Mouse (Mus musculus) frontal cortex, postnatal 10 days (tissue): Measurements from ENCODE around the gene Cacna1e.

Source experiments
- DNase-seq, 2 experiments: peaks; one replicate each; pipeline ENCODE4 v3.0.0; 2022; ENCODE audit warnings: low spot score in 2 of 2, mixed read lengths in 1 of 2

The Cacna1e gene

GRCm38 (mm10) chr1:154622666-154623653, 261.3 kb downstream of the Cacna1e start:
- DNase-seq, result no peak

DNA sequence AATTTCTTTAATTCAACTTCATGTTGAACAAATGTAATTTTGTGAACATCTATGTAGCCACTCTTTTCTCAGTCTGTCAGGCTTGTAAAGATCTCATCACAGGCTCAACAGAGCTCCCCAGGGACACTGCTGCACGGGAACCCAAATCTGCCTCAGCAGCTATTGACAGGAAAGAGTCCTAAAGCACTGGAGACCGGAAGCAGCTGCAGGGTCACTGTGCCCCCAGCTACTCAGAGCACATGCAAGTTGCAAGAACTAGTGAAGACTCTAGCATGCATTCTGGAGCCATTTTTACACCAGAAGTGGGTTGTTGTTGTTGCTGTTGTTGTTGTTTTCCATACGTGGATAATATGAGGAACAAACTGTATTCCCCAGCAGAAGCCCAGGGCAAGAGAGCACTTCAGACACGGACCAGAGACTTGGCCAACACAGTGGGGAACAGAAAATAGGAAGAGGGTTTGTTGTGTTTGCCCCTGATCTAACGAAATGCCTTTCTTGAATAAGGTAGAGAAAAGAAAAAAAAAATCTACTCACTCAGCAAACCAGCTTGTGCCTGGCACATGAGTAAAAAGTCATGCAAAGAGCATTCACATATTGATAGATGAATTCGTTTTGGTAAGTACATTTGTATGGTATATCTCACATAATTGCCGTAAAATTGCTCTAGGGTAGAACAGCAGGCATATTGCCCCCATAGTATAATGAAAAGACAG, 266.4 kb downstream of the Cacna1e start:
- no peak for DNase-seq

DNA sequence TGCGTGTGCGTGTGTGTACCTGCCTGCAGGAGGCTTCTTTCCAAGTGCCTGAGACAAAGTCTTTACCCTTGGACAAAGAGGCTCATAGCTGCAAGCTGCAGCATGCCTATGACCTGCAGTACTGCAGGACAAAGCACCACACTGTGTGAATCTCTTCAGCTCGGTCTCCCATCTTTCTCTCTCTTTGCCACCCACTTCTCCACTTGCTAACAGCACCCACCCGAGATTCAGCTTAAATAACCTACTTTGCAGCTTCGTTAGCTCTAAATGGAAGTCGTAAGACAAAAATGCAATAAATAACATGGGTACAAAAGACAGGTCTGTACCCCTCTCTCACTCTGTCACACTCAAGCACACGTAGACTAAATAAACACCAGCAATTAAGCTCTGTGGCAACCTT, 268.5 kb downstream of the Cacna1e start:
- no peak for DNase-seq

GRCm38 (mm10) chr1:154608516-154608915, 275.8 kb downstream of the Cacna1e start:
- DNase-seq, result no peak

GRCm38 (mm10) chr1:154607406-154607805, 276.9 kb downstream of the Cacna1e start:
- no peak for DNase-seq

- no peak for DNase-seq
Observed at GRCm38 (mm10) chr1:154605601-154606000, 278.7 kb downstream of the Cacna1e start.

GRCm38 (mm10) chr1:154603781-154604180, 280.5 kb downstream of the Cacna1e start:
- no peak for DNase-seq

DNA sequence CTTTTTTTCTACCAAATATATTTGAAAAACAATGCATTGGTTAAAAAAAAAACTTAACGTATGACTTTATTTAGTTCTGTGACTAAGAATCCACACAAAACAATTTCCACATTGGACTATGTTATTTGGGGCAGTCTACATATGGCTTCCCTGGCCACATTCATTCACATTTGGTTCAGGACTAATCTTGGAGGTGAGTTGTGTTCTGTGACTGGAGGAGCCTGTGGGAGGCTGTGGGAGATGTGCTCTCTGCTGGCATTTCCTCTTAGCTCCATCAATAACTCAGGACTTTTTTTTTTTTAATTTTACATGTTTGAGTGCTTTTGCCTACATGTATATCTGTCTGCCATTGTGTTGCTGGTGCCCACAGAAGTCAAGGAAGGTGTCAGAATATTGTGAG, 281.8 kb downstream of the Cacna1e start:
- no peak for DNase-seq

DNA sequence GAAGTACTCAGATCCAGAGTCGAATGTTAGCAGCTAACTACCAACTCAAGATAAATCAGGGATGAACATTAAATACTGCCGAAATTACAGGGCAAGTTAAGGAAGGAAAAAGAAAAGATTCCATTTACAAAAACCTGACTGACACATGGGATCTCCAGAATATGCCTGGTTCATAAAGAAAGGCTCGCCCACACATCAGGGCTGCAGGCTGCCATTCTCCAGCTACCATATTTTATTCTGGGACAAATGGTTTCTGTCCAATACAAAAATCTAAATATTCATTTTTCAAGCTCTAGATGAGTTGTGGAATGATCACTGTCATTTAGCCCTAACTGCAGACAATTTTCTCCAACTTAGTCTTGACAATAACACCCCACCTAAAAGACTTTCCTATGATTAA, 301.8 kb downstream of the Cacna1e start:
- no peak for DNase-seq

GRCm38 (mm10) chr1:154579929-154580328, 304.4 kb downstream of the Cacna1e start:
- DNase-seq, result no peak

DNA sequence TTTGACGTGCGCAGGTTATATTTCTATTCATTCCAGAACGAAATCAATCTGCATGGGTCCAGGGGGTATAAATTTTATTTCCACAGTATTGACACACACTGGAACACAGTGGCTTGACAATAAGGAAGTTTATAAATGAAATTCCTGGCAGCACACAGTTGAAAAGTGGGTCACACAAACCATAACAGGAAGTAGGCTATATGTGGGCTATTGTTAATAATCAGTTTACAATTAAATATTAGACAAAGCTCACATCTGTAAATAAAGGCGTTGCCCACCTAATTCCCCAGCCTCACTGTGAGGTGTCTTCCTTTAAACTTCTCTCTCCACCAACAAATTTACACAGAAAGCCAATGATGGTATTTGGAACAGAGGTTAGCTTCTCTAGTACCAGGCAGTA, 305.6 kb downstream of the Cacna1e start:
- no peak for DNase-seq

- no peak for DNase-seq
Observed at GRCm38 (mm10) chr1:154576418-154576817, 307.9 kb downstream of the Cacna1e start.

DNA sequence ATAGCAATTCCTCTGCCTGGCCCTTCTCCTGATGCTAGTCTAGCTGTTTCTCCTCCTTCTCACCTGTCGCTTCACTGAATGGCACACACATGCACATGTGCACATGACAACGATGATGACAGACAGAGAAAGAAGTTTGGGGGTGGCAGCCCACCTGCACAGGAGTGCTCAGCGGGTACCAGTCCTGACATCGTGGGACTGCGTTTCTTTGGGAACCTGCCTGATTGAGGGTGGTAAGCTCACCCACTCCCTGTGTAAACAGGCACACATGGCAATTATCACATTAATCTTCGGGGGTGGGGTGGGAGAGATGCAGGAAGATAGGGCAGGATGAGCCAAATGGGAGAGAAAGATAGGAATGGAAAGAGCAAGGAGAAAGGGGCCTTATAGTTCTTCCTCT, 318.3 kb downstream of the Cacna1e start:
- no peak for DNase-seq

GRCm38 (mm10) chr1:154555811-154556210, 328.5 kb downstream of the Cacna1e start:
- no peak for DNase-seq

DNA sequence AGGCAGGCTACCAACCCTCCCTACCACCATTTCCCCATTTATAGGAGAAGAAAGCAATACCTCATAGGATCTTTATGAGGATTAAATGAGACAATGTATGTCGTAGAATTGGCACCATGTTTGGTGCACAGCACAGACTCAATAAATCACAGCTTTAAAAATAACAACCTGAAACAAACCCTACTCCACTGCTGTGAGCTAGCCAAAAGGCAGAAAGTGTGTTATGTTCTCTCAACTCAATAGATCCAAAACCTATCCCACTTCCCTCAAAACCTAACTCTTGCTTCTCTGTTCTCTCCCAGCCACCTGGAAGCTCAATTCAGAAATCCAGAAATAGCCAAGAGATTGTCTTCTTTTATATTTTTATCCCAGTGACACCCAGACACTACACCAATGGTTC, 331.2 kb downstream of the Cacna1e start:
- no peak for DNase-seq

DNA sequence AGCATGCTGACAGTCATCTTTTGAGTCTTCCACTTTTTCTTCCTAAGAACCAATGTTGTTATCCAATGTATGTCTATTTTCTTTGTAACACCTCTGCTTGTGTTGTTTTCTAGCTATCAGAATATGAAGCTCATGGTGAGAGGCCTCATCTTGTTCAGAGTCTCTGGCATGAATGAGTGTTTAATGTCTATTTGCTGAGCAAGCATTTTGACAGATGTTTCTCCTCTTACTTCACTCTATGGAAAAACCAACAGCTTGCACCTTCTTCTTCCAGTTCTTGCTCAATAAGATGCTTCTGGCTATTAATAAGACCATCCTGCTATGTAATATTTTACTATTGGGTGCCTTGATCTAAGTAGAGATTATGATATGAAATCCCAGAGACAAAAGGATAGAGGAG, 346.9 kb downstream of the Cacna1e start:
- DNase-seq, result no peak

GRCm38 (mm10) chr1:154536763-154537162, 347.5 kb downstream of the Cacna1e start:
- no peak for DNase-seq

- peak in 1 of 2 experiments; percentile 21 for DNase-seq
Observed at GRCm38 (mm10) chr1:154532987-154533940, 351.0 kb downstream of the Cacna1e start.

- no peak for DNase-seq
Observed at GRCm38 (mm10) chr1:154529666-154530065, 354.6 kb downstream of the Cacna1e start.

DNA sequence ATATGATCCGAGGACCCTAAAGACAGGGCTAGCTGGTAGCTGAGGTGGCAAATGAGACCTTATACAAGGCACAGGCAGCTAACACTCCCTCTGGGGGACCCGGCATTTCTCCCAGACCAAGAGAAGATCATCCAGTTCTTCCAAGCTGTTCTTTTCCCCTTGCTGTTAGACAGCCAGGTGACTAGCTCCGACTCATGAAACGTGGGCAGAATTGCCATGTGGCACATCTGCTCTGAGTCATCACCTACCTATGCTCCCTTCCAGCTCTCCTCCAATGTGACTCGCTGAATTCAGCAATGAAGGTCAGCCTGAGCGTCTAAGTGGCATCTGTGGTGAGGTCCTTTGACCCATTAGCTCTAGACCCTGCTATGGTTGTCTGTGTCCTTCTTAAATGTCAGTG, 355.5 kb downstream of the Cacna1e start:
- no peak for DNase-seq

DNA sequence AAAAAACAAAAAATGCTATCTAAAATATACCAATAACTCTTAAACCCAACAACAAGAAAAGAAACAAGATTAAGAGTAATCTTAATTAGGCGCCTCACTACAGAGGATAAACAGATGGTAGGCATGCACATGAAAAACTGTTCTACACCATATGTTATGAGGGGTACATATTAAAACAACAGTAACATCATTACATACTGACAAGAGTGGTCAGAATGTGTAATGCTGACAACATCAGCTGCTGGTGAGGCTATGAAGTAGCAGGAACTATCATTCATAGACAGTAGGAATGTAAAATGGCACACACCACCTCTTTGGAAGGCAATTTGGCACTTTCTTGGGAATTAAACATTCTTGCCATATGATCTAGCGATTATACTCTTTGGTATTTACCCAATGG, 363.6 kb downstream of the Cacna1e start:
- DNase-seq, result no peak

GRCm38 (mm10) chr1:154515350-154515749, 369.0 kb downstream of the Cacna1e start:
- no peak for DNase-seq
